Mouse (Mus musculus) midbrain, postnatal 0 days (tissue): Measurements from ENCODE around the gene Vmn2r87. TPM values are rescaled to one million over a fixed set of nuclear protein-coding genes. Genes with fewer than 3 reads are reported as not detected.
"Not testable (repeated sequence)": the region's sequence is repeated elsewhere in the genome, so short reads cannot be mapped to it uniquely, and the experiment has no call there.

Source experiments
- ATAC-seq: fragments of 200-750 bp; cut with Nextera tagmentation; 2 replicates; pipeline ENCODE4 v1.8.0; 2017; ENCODE audit warnings: moderate number of reproducible peaks, mild to moderate bottlenecking, moderate TSS enrichment, moderate library complexity; ENCODE audit not compliant: low FRiP score
- DNase-seq: peaks from one replicate; pipeline ENCODE4 v3.0.0-alpha.2; 2015; ENCODE audit warnings: low spot score
- H3K27ac ChIP-seq: fragments of 300-500 bp; sonication (generic); 2 replicates; pipeline ENCODE4 v1.5.1; 2014; ENCODE audit warnings: low read depth, mild to moderate bottlenecking, low read length, mixed read lengths
- H3K27me3 ChIP-seq: fragments of 300-500 bp; sonication (generic); 2 replicates; pipeline ENCODE4 v1.6.1; 2014; ENCODE audit warnings: low read length, control low read depth, mixed read lengths; ENCODE audit not compliant: insufficient read depth
- H3K36me3 ChIP-seq: fragments of 300-500 bp; sonication (generic); 2 replicates; pipeline ENCODE4 v1.6.1; 2014; ENCODE audit warnings: low read length, control low read depth, mixed read lengths; ENCODE audit not compliant: insufficient read depth
- H3K4me1 ChIP-seq: fragments of 300-500 bp; sonication (generic); 2 replicates; pipeline ENCODE4 v1.6.1; 2014; ENCODE audit warnings: mild to moderate bottlenecking, control low read depth, antibody characterized with exemption, low read length, mixed read lengths; ENCODE audit not compliant: insufficient read depth
- H3K4me2 ChIP-seq: fragments of 300-500 bp; sonication (generic); 2 replicates; pipeline ENCODE4 v1.6.1; 2014; ENCODE audit warnings: low read depth, mild to moderate bottlenecking, low read length, mixed read lengths; ENCODE audit not compliant: poor library complexity, severe bottlenecking
- H3K4me3 ChIP-seq: fragments of 300-500 bp; sonication (generic); 2 replicates; pipeline ENCODE4 v1.5.1; 2014; ENCODE audit warnings: low read depth, mild to moderate bottlenecking, low read length, moderate library complexity
- H3K9ac ChIP-seq: fragments of 300-500 bp; sonication (generic); replicated peaks from 2 replicates; pipeline ENCODE4 v1.6.1; 2014; ENCODE audit warnings: mild to moderate bottlenecking, low read length, moderate library complexity, mixed read lengths; ENCODE audit not compliant: poor library complexity, severe bottlenecking
- H3K9me3 ChIP-seq: fragments of 300-500 bp; sonication (generic); 2 replicates; pipeline ENCODE4 v1.6.1; 2016; ENCODE audit warnings: low read length, control low read depth
- CTCF ChIP-seq: IDR thresholded peaks from 2 replicates; pipeline ENCODE4 v1.5.1; 2016; ENCODE audit warnings: antibody characterized with exemption, mild to moderate bottlenecking
- whole genome bisulfite sequencing: fragments of 180-500 bp; shearing (Covaris S2); extraction: QIAGEN DNeasy Blood & Tissue Kit; methylation state at CpG from one replicate; pipeline ENCODE4 v1.1.7; 2014; 5-methylcytosine and 5-hydroxymethylcytosine counted together
- polyA plus RNA-seq: library from polyadenylated mRNA; unstranded; fragments of >200 nt; fragmentation: Nextera tagmentation; extraction: Ambion mirVana; gene quantifications from 2 replicates; pipeline ENCODE4 v1.2.1, GENCODE M21; 2015
- total RNA-seq: library from RNA; depleted of rRNA; stranded (reverse); fragments of >200 nt; gene quantifications from 2 replicates; pipeline ENCODE4 v1.2.3, GENCODE M21; 2014; rRNA removed

The Vmn2r87 gene
- total and polyA plus RNA-seq, 2 experiments from 2014 or later = 0.10 to 0.44 TPM

- no peak for TF ChIP-seq CTCF
- DNase-seq (no peak), ATAC-seq (no peak; the same call in 1 of the 2 replicates)
- no peaks in the 10 kb centered on the region for H3K4me1 ChIP-seq
- H3K4me2 ChIP-seq = no peak overlapping the region
- no peak overlapping the region for H3K4me3 ChIP-seq
- H3K27me3 ChIP-seq = no peaks in the 10 kb centered on the region
- no peak overlapping the region for H3K27ac ChIP-seq
- no peak overlapping the region for H3K9ac ChIP-seq
- no peaks in the 10 kb centered on the region for H3K9me3 ChIP-seq
- H3K36me3 ChIP-seq = no peaks in the 10 kb centered on the region
- WGBS = 90% methylated on average over 21 of the region's 21 CpGs
Measured at GRCm38 (mm10) chr10:130444776-130445175, 52.4 kb downstream of the Vmn2r87 start.

DNA sequence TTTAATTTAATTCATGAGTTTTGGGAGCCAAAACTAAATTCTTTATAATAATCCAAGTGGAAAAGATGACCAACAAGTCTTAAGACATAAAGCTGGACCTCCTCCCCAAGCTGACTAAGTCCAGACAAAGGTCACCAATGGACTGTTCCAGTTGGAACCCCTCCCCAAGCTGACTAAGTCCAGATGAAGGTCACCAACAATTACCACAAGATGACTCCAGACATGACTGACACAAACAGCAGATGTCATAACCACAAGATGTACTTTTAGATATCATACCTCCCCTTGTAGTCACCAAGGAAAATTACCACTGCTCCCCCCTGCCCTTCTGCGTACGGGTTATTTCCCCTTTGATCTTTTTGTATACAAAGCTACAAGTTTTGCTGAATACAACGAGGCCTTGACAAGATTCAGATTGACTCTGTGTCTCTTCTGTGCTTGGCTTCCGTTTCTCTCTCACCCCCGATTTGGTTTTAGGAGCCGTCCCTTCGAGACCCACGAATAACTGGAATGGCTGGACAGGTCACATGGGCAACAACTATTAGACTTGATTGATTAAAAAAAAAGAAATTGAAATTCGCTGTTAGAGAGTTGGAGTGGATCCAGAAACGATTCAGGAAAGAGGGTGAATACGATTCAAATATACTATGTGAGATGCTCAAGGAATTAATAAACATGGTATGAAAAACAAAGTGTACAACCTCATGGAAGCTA lies 62.9 kb downstream of the Vmn2r87 start:
- not testable (repeated sequence) for H3K4me2 ChIP-seq, DNase-seq, H3K9me3 ChIP-seq, H3K27ac ChIP-seq, H3K4me3 ChIP-seq, H3K36me3 ChIP-seq, H3K27me3 ChIP-seq, H3K4me1 ChIP-seq, ATAC-seq, H3K9ac ChIP-seq
- WGBS = 87% methylated on average over 11 of the region's 11 CpGs

DNA sequence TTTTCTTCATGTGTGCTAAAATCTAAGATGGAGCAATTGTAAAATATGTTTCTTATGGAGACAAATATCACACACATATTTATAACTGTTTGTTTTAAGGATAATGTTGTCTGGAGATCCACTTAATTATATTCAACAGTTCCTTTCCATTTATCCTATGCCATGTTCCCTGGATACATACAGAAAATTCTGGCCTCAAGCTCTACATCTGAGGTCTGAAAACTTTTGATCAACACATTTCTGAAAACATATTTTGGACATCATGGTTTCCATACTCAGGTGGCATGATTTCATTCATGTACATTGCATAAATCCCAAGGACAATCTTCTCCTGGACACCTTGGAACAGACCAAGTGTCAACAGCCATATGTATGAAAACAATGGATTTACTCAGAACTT lies 67.6 kb downstream of the Vmn2r87 start, which contains the start of gene Vmn2r85:
Gene Vmn2r85 (minus strand): TSS at position 101 of the 400 bp plus-strand sequence.
- not testable (repeated sequence) for H3K4me3 ChIP-seq, H3K9me3 ChIP-seq, H3K4me1 ChIP-seq, H3K4me2 ChIP-seq, H3K36me3 ChIP-seq, ATAC-seq, H3K9ac ChIP-seq, H3K27ac ChIP-seq, H3K27me3 ChIP-seq, DNase-seq

DNA sequence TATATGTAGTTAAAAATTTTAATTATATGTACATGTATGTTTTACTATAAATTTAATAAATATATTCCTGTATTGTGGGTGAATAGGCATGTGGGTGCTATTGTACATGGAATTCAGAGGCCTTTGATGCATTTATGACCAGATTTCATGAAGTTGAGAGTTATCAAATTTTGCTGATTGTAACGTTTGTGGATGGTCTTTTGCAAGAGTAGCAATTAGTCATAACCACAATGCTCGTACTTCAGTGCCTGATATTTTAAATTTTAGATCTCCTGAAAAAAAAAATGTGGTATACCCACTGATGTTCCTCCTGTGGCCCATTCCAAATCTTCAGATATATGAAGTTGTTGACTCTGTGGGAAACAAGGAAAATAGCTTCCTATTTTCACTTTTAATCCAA lies 74.8 kb downstream of the Vmn2r87 start:
- ATAC-seq, H3K27me3 ChIP-seq, H3K4me1 ChIP-seq, H3K4me2 ChIP-seq, H3K9me3 ChIP-seq, H3K36me3 ChIP-seq, H3K4me3 ChIP-seq, H3K27ac ChIP-seq, DNase-seq, H3K9ac ChIP-seq: not testable (repeated sequence)
- WGBS = 81% methylated on average over 2 of the region's 2 CpGs

Other genes starting within 250 kb of the Vmn2r87 start
- 0.47 and 0.77 TPM in 2 replicates for gene Neurod4, start 217.2 kb downstream of the Vmn2r87 start, total RNA-seq
- 0.12 and 0.52 TPM in 2 replicates for gene Neurod4, start 217.2 kb downstream of the Vmn2r87 start, polyA plus RNA-seq
- gene Tespa1, start 174.5 kb downstream of the Vmn2r87 start, total RNA-seq = not detected in 2 replicates
- gene Tespa1, start 174.5 kb downstream of the Vmn2r87 start, polyA plus RNA-seq = not detected in 2 replicates
- 0.05 and 0.28 TPM in 2 replicates for gene Vmn2r84, start 103.1 kb downstream of the Vmn2r87 start, total RNA-seq
- 0.02 TPM in 1 of 2 replicates, not detected in the other for gene Vmn2r84, start 103.1 kb downstream of the Vmn2r87 start, polyA plus RNA-seq
- 0.16 and 0.47 TPM in 2 replicates for gene Vmn2r85, start 67.7 kb downstream of the Vmn2r87 start, total RNA-seq
- 0.02 and 0.04 TPM in 2 replicates for gene Vmn2r85, start 67.7 kb downstream of the Vmn2r87 start, polyA plus RNA-seq
- gene Vmn2r86, start 41.3 kb downstream of the Vmn2r87 start, total RNA-seq = 0.09 and 0.33 TPM in 2 replicates
- gene Vmn2r86, start 41.3 kb downstream of the Vmn2r87 start, polyA plus RNA-seq = 0.04 TPM in 1 of 2 replicates, not detected in the other